Mouse (Mus musculus): ENCODE data around the gene Fam160a1.

Gene Fam160a1

DNA sequence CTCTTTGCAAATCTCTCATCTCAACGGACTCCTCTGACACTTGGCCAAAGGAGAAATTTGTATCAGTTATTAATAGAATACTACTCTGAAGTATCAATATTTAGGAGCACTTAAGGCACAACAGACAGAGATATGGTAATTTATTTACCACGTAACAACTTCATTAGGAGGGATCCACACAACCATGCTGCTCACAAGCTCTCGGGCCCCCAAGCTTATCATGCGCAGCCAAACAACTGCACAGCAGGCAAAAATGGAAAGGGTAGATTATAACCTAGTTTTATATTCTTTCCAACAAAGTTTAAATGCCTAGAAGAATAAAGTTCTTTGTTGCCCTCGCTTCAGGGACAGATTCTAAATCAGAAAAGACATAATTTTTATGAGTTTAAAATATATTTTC, 137.1 kb downstream of the Fam160a1 start:
- DNase-seq (ENCODE audit: low spot score), result no peak

GRCm38 (mm10) chr3:85679312-85679933, 137.7 kb downstream of the Fam160a1 start:
- no peak for DNase-seq (ENCODE audit: low spot score)

GRCm38 (mm10) chr3:85677952-85678351, 139.1 kb downstream of the Fam160a1 start:
- no peak for DNase-seq (ENCODE audit: low spot score)

- no peak for DNase-seq (ENCODE audit: low spot score)
Measured at GRCm38 (mm10) chr3:85677133-85677532, 140.0 kb downstream of the Fam160a1 start.

GRCm38 (mm10) chr3:85669844-85670243, 147.2 kb downstream of the Fam160a1 start:
- DNase-seq (ENCODE audit: low spot score), result no peak

- no peak for DNase-seq (ENCODE audit: low spot score)
Measured at GRCm38 (mm10) chr3:85667683-85668082, 149.4 kb downstream of the Fam160a1 start.

GRCm38 (mm10) chr3:85666736-85667135, 150.4 kb downstream of the Fam160a1 start:
- DNase-seq (ENCODE audit: low spot score), result no peak

- DNase-seq (ENCODE audit: low spot score), result no peak
Measured at GRCm38 (mm10) chr3:85666166-85666565, 150.9 kb downstream of the Fam160a1 start.

DNA sequence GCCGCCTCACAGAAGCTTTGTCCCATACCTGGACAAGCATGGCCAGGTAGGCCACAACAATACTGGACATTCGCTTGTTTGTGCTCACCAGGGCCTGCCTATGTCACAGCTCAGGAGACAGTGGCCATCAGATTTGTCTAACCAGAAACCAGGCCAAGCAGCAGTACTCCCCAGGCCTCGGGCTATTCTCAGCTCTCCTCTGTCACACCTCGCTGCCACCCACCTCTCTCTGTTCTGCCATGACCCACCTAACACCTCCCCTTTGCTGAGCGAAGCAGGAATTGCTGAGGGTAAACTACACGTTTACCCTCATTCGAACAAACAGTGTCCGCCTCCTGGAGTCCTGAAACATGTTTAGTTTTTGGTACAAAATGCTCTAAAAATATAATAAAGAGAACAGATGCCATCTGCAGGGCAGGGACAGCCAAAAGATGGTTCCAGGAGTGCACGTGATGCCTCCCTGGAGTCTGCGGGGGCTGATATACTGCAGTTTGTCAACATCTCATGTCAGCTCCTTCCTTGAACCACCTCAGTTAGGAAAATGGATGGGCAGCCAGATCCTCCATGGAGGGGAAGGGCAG, 152.4 kb downstream of the Fam160a1 start:
- DNase-seq (ENCODE audit: low spot score), result no peak

- no peak for DNase-seq (ENCODE audit: low spot score)
Measured at GRCm38 (mm10) chr3:85663826-85664225, 153.3 kb downstream of the Fam160a1 start.

GRCm38 (mm10) chr3:85661926-85662813, 154.9 kb downstream of the Fam160a1 start:
- DNase-seq (ENCODE audit: low spot score), result no peak

DNA sequence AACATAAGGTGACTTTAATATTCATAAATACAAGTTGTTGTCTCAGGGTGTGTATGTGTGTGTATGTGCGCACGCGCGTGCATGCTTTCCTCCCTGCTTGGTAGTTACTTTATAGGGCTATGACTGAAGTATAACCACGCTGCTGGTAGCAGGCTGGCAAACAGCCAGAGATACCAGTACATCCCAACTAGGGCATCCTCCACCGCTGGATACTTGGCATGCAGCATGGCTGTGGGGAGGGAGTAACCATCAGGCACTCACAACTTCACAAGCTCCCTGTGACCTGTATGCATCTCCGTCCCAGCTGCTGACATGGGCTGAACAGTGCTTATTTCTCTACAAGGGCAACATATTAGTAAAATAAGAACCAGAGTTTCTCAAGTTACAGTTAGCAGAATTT, 157.4 kb downstream of the Fam160a1 start:
- no peak for DNase-seq (ENCODE audit: low spot score)

DNA sequence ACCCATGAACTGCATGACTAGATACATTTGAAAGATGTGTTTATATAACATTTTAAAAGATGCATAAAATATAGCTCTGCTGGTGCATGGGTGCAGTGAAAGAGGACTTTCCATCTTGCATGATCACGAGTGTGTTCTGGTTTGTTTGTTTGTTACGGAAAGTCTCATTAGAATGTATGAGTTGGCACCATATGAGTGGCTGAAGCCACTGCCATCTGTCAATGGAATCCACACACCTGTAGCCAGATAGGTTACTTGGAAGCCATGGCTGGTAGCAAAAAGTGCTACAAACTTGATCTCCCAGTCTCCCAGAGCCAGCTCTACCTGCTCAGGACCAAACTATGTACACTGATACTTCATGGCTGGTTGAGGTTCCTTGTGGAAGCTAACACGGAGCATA, 161.6 kb downstream of the Fam160a1 start:
- DNase-seq (ENCODE audit: low spot score), result no peak

- no peak for DNase-seq (ENCODE audit: low spot score)
Measured at GRCm38 (mm10) chr3:85652727-85653665, 164.1 kb downstream of the Fam160a1 start.

DNA sequence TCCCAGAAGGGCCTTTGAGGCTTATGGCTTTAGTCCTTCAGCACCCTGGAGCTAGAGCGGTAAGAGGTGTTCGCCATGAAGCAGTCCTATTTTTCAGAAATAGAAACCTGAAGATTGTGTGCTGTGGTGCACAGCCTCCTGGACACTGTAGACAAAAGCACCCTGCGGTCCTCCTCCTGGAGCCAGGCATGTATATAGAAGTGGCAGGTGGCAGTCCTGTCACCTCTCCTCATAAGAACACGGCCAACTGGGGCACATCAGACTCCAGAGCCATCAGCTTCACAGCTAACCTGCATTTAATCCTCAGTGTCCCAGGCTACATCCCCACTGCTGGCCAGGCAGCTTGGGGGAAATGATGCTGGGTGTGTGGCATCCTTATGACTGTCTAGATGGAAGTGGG, 167.9 kb downstream of the Fam160a1 start:
- DNase-seq (ENCODE audit: low spot score), result no peak

DNA sequence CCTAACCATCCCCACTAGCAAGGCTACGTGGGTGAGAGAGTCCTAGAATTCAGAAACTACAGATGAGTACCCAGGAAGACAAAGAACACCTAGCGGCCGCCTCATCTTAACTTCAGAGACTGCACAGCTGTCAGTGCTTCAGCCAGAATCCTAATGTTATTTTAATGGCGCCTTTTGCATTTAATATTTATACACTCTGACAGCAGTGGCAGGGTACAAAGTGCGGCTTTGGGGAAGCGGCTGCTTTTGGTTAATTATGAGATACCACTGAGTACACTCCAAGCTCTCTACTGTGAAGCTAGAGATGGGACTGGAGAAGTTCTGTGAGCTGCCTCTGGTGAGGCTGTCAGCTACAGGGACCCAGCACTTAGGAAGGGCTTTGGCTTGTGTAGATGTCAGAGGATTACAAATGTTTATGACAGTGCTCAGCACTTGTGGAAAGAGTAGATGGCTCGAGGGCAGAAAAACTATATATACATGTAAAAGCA, 171.5 kb downstream of the Fam160a1 start:
- DNase-seq (ENCODE audit: low spot score), result no peak

- DNase-seq (ENCODE audit: low spot score), result no peak
Measured at GRCm38 (mm10) chr3:85644814-85645213, 172.3 kb downstream of the Fam160a1 start.

DNA sequence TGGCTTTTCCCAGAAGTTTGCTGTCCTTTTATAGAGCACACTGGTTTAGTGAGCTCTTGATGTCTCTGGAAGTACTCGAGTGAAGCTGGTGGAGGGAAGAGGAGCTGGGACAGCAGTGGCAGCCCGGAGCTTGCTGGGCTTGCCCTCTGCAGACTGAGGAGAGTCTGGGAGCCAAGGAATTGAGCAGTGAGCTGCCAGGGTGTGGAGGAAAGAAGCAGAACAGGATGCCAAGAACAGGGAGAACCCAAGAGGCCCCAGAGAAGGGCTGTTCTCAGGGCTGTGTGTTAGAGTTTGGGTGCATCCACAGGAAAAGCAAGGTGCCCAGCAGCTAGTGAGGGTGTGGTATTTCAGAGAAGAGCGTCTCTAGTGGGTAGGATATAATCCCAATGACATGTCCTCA, 175.3 kb downstream of the Fam160a1 start:
- no peak for DNase-seq (ENCODE audit: low spot score)

- DNase-seq (ENCODE audit: low spot score), result no peak
Measured at GRCm38 (mm10) chr3:85636716-85637447, 180.2 kb downstream of the Fam160a1 start.

- DNase-seq (ENCODE audit: low spot score), result no peak
Measured at GRCm38 (mm10) chr3:85635591-85635990, 181.5 kb downstream of the Fam160a1 start.

DNA sequence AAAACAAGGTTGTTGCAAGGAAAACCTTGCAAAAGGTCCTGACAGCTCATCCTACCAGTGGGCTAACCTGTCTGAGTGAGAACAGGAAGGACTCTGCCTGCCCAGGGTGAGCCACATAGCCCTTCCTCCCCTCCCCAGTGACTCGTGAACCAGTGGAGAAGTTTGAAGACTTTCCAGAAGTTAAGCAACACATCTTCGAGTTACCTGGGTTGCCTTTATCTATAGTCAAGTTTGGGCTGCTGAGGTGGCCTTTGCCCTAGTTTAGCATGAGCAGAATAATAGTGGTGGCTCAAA, 182.0 kb downstream of the Fam160a1 start:
- no peak for DNase-seq (ENCODE audit: low spot score)
